Mouse (Mus musculus): ENCODE measurements around the gene Trdmt1.

The Trdmt1 gene

GRCm38 (mm10) chr2:13491734-13492133, 52.7 kb downstream of the Trdmt1 start, which contains the start of gene Cubn:
TSS of gene Cubn (minus strand) at chr2:13491813.
- no peak for DNase-seq

DNA sequence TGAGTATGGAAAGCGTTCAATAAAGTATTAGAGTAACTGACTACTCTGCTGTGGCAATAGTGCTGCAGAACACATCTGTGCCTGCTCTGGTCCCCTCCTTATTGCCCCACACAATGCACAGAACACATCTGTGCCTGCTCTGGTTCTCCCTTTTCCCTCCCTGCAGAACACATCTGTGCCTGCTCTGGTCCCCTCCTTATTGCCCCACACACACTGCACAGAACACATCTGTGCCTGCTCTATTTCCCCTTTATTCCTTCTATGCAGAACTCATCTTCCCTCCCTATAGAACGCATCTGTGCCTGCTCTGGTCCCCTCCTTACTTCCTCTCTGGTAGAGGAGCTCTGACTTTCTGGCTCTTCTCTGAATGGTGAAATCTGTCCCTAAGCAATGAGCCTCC, 54.0 kb downstream of the Trdmt1 start:
- DNase-seq, result no peak

DNA sequence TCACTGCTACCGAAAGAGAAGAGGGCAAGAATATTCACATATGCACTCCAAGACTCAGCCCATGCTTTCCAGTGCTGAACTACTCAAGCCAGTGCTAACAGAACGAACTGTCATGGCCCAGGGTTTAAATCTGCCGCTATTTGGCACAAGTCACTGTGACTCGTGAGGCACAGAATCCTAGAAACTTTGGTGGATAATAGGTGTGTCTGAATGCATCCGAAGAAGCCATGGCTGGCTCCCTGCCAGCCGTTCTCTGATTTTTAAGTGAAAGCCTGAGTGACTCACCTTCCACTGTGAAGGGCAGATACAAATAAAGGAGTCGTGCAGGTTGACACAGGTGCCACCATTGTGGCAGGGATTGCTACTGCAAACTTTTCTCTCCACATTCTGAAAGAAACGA, 58.0 kb downstream of the Trdmt1 start:
- no peak for DNase-seq

GRCm38 (mm10) chr2:13484566-13484965, 59.9 kb downstream of the Trdmt1 start:
- DNase-seq, result no peak

GRCm38 (mm10) chr2:13480744-13481143, 63.7 kb downstream of the Trdmt1 start:
- DNase-seq, result no peak

DNA sequence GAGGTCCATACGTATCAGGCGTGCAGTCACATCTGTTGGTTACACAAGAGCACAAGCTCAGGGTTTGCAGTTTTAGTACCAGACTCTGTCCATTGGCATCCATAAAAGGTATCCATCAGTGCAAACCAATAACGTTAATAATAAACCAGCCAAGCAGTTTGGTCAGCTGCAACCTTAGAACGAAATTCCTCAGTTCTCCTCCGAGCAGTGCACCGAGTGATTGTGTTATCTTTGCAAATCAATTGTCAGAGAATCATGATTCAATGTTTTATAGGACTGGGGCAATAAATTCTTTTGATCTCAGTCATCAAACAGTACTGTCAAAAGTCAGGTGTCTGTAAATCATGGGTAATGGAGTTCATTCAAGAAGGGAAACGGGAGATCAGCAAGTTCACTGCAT, 65.3 kb downstream of the Trdmt1 start:
- DNase-seq, result no peak

DNA sequence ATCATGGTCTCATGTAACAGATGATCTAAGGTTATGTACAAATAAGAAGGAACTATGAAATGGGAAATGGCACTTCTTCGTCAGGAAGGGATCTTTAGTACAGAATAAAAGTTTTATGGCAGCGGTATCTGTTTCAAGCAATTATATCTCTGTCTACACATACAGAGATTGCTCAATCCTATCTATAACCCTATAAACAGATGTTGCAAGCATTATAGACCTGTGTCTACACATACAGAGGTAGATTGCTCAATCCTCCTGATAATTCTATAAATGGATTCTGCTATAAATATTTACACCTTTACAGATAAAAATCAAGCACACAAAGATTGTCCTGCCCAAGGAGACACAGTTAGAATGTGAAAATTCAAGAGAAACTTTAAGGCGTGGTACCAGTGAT, 74.4 kb downstream of the Trdmt1 start:
- DNase-seq, result no peak

DNA sequence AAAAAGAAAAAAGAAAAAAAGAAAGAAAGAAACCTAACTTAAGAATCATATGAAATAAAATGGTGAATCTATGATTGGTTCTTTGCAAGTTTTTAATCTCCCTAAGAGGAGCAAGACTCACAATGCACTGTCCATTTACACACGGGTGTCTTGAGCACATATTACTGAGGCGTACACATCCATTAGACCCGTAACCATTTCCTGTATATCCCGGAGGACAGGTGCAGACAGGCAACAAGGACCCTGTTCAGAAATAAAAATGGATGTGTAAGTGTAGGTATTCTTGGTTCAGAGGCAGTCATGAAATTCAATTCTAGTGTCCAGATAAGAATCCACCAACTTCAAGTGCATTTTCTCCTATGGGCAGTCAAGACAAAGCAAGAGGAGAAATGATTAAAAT, 74.8 kb downstream of the Trdmt1 start:
- DNase-seq, result no peak

- no peak for DNase-seq
Measured at GRCm38 (mm10) chr2:13466685-13467084, 77.8 kb downstream of the Trdmt1 start.
